10 mouse cellular contexts compared by ENCODE assay signal in genomic region chr8:114550029-114550428, GRCm38 (mm10).
DNase-seq lines count a peak whose midpoint lies in the region; ATAC-seq and TF ChIP-seq lines count a peak whose summit lies in the region.
"Had no signal": no experiment of that assay in that cellular context is flagged by ENCODE, and none has a peak within 500 bp of the region (broad histone marks: within the 10 kb centered on the region; RNA-seq: fewer than 3 reads in every experiment).

No protein-coding gene starts in this region.

- TF ChIP-seq CTCF in heart, postnatal 0 days (IDR thresholded peaks at IDR 0.05; ENCODE audit: low read depth): peak; percentile 16; the same call in 1 of the 2 replicates

- H3K4me3 ChIP-seq in heart, postnatal 0 days (ENCODE audit: low read depth, low read length): no peak overlapping the region
- H3K4me3 ChIP-seq in neural tube, embryonic 15.5 days (replicated peaks): no peak overlapping the region
- H3K4me3 ChIP-seq: embryonic facial prominence, embryonic 12.5 days; liver, embryonic 15.5 days had no signal

- no peak for DNase-seq in heart, postnatal 0 days (ENCODE audit: low spot score)
- no peak for DNase-seq in heart, postnatal 36 days
- peak; percentile 42 for DNase-seq in neural tube, embryonic 10.5 days (ENCODE audit: extremely low spot score, low spot score)
- peak; percentile 10 for DNase-seq in induced T-regulatory cell, adult 2 months (ENCODE audit: low read depth)
- DNase-seq in thymus, postnatal 14 days: peak; percentile 23
- no peak for DNase-seq in Muller cell, postnatal 12 days (ENCODE audit: inconsistent ontology term)
- DNase-seq in spleen, postnatal 4 days (ENCODE audit: low spot score in 2 of 2): no peak

- H3K36me3 ChIP-seq in heart, postnatal 0 days (replicated peaks; ENCODE audit: control insufficient read depth, insufficient read depth, low read length): no peaks in the 10 kb centered on the region
- H3K36me3 ChIP-seq in neural tube, embryonic 15.5 days: no peaks in the 10 kb centered on the region
- H3K36me3 ChIP-seq: embryonic facial prominence, embryonic 12.5 days; liver, embryonic 15.5 days had no signal

- H3K27me3 ChIP-seq in heart, postnatal 0 days (ENCODE audit: control insufficient read depth, insufficient read depth, low read length): no peaks in the 10 kb centered on the region
- no peaks in the 10 kb centered on the region for H3K27me3 ChIP-seq in neural tube, embryonic 15.5 days (replicated peaks)
- H3K27me3 ChIP-seq: embryonic facial prominence, embryonic 12.5 days; liver, embryonic 15.5 days had no signal

- no peaks in the 10 kb centered on the region for H3K9me3 ChIP-seq in heart, postnatal 0 days (replicated peaks; ENCODE audit: control insufficient read depth, low read length)
- no peaks in the 10 kb centered on the region for H3K9me3 ChIP-seq in neural tube, embryonic 15.5 days (replicated peaks)
- H3K9me3 ChIP-seq: embryonic facial prominence, embryonic 12.5 days; liver, embryonic 15.5 days had no signal

- ATAC-seq in heart, postnatal 0 days (ENCODE audit: insufficient read depth, low read depth): no peak
- ATAC-seq in neural tube, embryonic 15.5 days (ENCODE audit: low FRiP score): no peak

- no peak overlapping the region for H3K4me2 ChIP-seq in heart, postnatal 0 days (ENCODE audit: low read depth, low read length)
- no peak overlapping the region for H3K4me2 ChIP-seq in neural tube, embryonic 15.5 days
- H3K4me2 ChIP-seq: embryonic facial prominence, embryonic 12.5 days; liver, embryonic 15.5 days had no signal

- H3K9ac ChIP-seq in heart, postnatal 0 days (replicated peaks; ENCODE audit: low read depth, low read length): no peak overlapping the region
- H3K9ac ChIP-seq in neural tube, embryonic 15.5 days (replicated peaks): no peak overlapping the region
- H3K9ac ChIP-seq: embryonic facial prominence, embryonic 12.5 days; liver, embryonic 15.5 days had no signal

- H3K27ac ChIP-seq in heart, postnatal 0 days (ENCODE audit: low read depth): no peak overlapping the region
- no peak overlapping the region for H3K27ac ChIP-seq in neural tube, embryonic 15.5 days (replicated peaks)
- H3K27ac ChIP-seq: embryonic facial prominence, embryonic 12.5 days; liver, embryonic 15.5 days had no signal

- no peak for TF ChIP-seq EP300 in heart, postnatal 0 days (IDR thresholded peaks at IDR 0.05; ENCODE audit: low read depth)

- WGBS in heart, postnatal 0 days: 72% methylated on average over 7 of the region's 7 CpGs
- 77% methylated on average over 7 of the region's 7 CpGs for WGBS in neural tube, embryonic 15.5 days

- no peaks in the 10 kb centered on the region; the same call in 1 of the 2 replicates for H3K4me1 ChIP-seq in heart, postnatal 0 days (ENCODE audit: control insufficient read depth, insufficient read depth)
- H3K4me1 ChIP-seq in neural tube, embryonic 15.5 days: no peaks in the 10 kb centered on the region
- H3K4me1 ChIP-seq: liver, embryonic 15.5 days had no signal

- intact Hi-C loops in heart, postnatal 36 days (cut with DNase I): no loop called here

Comparison
In these comparisons a context has a peak if more than half of its experiments do, and no peak if none do; other contexts are left out.
1. DNase-seq: peak in neural tube, embryonic 10.5 days (single experiment), induced T-regulatory cell, adult 2 months (single experiment) and thymus, postnatal 14 days (single experiment); none in heart, postnatal 0 days (single experiment), heart, postnatal 36 days (0 of 2), Muller cell, postnatal 12 days (single experiment) and spleen, postnatal 4 days (0 of 2).